Mouse (Mus musculus) cerebellum, postnatal 36 days (tissue): ENCODE measurements around the gene Plekhg5.
"Not testable (repeated sequence)": the region's sequence is repeated elsewhere in the genome, so short reads cannot be mapped to it uniquely, and the experiment has no call there.

Experiments used
- DNase-seq, 2 experiments: peaks; one replicate each; pipeline ENCODE4 v3.0.0; 2021 to 2022; ENCODE audit warnings: mixed read lengths in 2 of 2

Plekhg5 gene

GRCm38 (mm10) chr4:152072121-152072601, at the start of gene Plekhg5:
TSS of gene Plekhg5 (plus strand) at chr4:152072498.
- DNase-seq, result no peak

GRCm38 (mm10) chr4:152022506-152022905, 49.8 kb upstream of the Plekhg5 start:
- peak in 1 of 2 experiments; percentile 39 for DNase-seq

GRCm38 (mm10) chr4:152024525-152024924, 47.8 kb upstream of the Plekhg5 start:
- no peak for DNase-seq

- no peak for DNase-seq
Measured at GRCm38 (mm10) chr4:152026751-152027508, 45.4 kb upstream of the Plekhg5 start.

- peak; percentile 95 to 96 for DNase-seq
Measured at GRCm38 (mm10) chr4:152027524-152027923, 44.8 kb upstream of the Plekhg5 start, which contains the start of gene Zbtb48. TSS of gene Zbtb48 (minus strand) at chr4:152027671.

- DNase-seq, result no peak
Measured at GRCm38 (mm10) chr4:152028456-152028855, 43.8 kb upstream of the Plekhg5 start.

- DNase-seq, result no peak
Measured at GRCm38 (mm10) chr4:152029087-152029486, 43.2 kb upstream of the Plekhg5 start.

- no peak for DNase-seq
Measured at GRCm38 (mm10) chr4:152029997-152030396, 42.3 kb upstream of the Plekhg5 start.

GRCm38 (mm10) chr4:152032922-152033321, 39.4 kb upstream of the Plekhg5 start:
- DNase-seq, result no peak

- not testable (repeated sequence) for DNase-seq
Measured at GRCm38 (mm10) chr4:152036464-152036863, 35.8 kb upstream of the Plekhg5 start.

GRCm38 (mm10) chr4:152038225-152038984, 33.9 kb upstream of the Plekhg5 start, which contains the start of gene Tas1r1:
TSS of gene Tas1r1 (minus strand) at chr4:152038568.
- DNase-seq, result no peak

GRCm38 (mm10) chr4:152038985-152039830, 33.1 kb upstream of the Plekhg5 start, which contains the start of gene Nol9:
TSS of gene Nol9 (plus strand) at chr4:152039321.
- peak; percentile 92 to 94 for DNase-seq

GRCm38 (mm10) chr4:152039831-152040310, 32.4 kb upstream of the Plekhg5 start:
- DNase-seq, result no peak

GRCm38 (mm10) chr4:152041924-152042641, 30.2 kb upstream of the Plekhg5 start:
- no peak for DNase-seq

GRCm38 (mm10) chr4:152043171-152043570, 29.1 kb upstream of the Plekhg5 start:
- no peak for DNase-seq

GRCm38 (mm10) chr4:152044609-152045008, 27.7 kb upstream of the Plekhg5 start:
- no peak for DNase-seq

GRCm38 (mm10) chr4:152062390-152063110, 9.7 kb upstream of the Plekhg5 start:
- no peak for DNase-seq

- DNase-seq, result no peak
Measured at GRCm38 (mm10) chr4:152067280-152067679, 5.0 kb upstream of the Plekhg5 start.

GRCm38 (mm10) chr4:152068166-152068724, 4.1 kb upstream of the Plekhg5 start:
- DNase-seq, result no peak

- no peak for DNase-seq
Measured at GRCm38 (mm10) chr4:152069245-152069644, 3.1 kb upstream of the Plekhg5 start.
